Comparison of ENCODE assay signal across 17 mouse cellular contexts in genomic region chr1:98306363-98306762, GRCm38 (mm10).
"Had no signal": no experiment of that assay in that cellular context is flagged by ENCODE, and none has a peak within 500 bp of the region (broad histone marks: within the 10 kb centered on the region; RNA-seq: fewer than 3 reads in every experiment).

No protein-coding gene starts in this region.

- H3K9me3 ChIP-seq: lung, embryonic 15.5 days; megakaryocyte, embryonic 14.5 days; midbrain, embryonic 13.5 days; midbrain, embryonic 15.5 days; neural tube, embryonic 12.5 days had no signal

- H3K27me3 ChIP-seq: lung, embryonic 15.5 days; megakaryocyte, embryonic 14.5 days; midbrain, embryonic 13.5 days; midbrain, embryonic 15.5 days; neural tube, embryonic 12.5 days had no signal

- ATAC-seq: liver, postnatal 0 days; lung, postnatal 0 days; midbrain, embryonic 13.5 days; midbrain, embryonic 15.5 days had no signal

- H3K36me3 ChIP-seq: lung, embryonic 15.5 days; midbrain, embryonic 13.5 days; midbrain, embryonic 15.5 days; neural tube, embryonic 12.5 days had no signal

- H3K9ac ChIP-seq: liver, postnatal 0 days; lung, embryonic 15.5 days; midbrain, embryonic 13.5 days; midbrain, embryonic 15.5 days; neural tube, embryonic 12.5 days had no signal

- H3K27ac ChIP-seq: lung, embryonic 15.5 days; macrophage; midbrain, embryonic 13.5 days; midbrain, embryonic 15.5 days; neural tube, embryonic 12.5 days had no signal

- H3K4me3 ChIP-seq: lung, embryonic 15.5 days; megakaryocyte, embryonic 14.5 days; midbrain, embryonic 13.5 days; midbrain, embryonic 15.5 days; neural tube, embryonic 12.5 days had no signal

- H3K4me1 ChIP-seq: lung, embryonic 15.5 days; midbrain, embryonic 13.5 days; midbrain, embryonic 15.5 days; neural tube, embryonic 12.5 days had no signal

- DNase-seq: liver, postnatal 0 days; lung, adult 2 months; lung, postnatal 14 days; lung, postnatal 36 days; right cerebral cortex, postnatal 14 days; spleen, adult 18-20 months; thymus, adult 2 months; thymus, postnatal 25 days; thymus, postnatal 4 days had no signal

- H3K4me2 ChIP-seq: lung, embryonic 15.5 days; midbrain, embryonic 11.5 days; midbrain, embryonic 13.5 days; midbrain, embryonic 15.5 days; neural tube, embryonic 12.5 days had no signal
